Mouse (Mus musculus) forebrain, embryonic 13.5 days (tissue): Measurements from ENCODE around the gene Orai2. TPM values are rescaled to one million over a fixed set of nuclear protein-coding genes. Genes with fewer than 3 reads are reported as not detected.
A peak's percentile ranks its signal among the peaks of the same experiment; 100 is the strongest.
"Not testable (repeated sequence)": the region's sequence is repeated elsewhere in the genome, so short reads cannot be mapped to it uniquely, and the experiment has no call there.

Experiments used
- ATAC-seq: fragments of 200-750 bp; cut with Nextera tagmentation; 2 replicates; pipeline ENCODE4 v1.8.0; 2017
- H3K27ac ChIP-seq: fragments of 300-500 bp; sonication (generic); 2 replicates; pipeline ENCODE4 v1.5.1; 2015; ENCODE audit warnings: inconsistent platforms, mild to moderate bottlenecking, moderate library complexity
- H3K27me3 ChIP-seq: fragments of 300-500 bp; sonication (generic); 2 replicates; pipeline ENCODE4 v1.6.1; 2015; ENCODE audit warnings: mild to moderate bottlenecking, inconsistent platforms
- H3K36me3 ChIP-seq: fragments of 300-500 bp; sonication (generic); 2 replicates; pipeline ENCODE4 v1.6.1; 2015; ENCODE audit warnings: mild to moderate bottlenecking, inconsistent platforms; ENCODE audit not compliant: poor library complexity, severe bottlenecking
- H3K4me1 ChIP-seq: fragments of 300-500 bp; sonication (generic); 2 replicates; pipeline ENCODE4 v1.6.1; 2015; ENCODE audit warnings: inconsistent platforms
- H3K4me2 ChIP-seq: fragments of 300-500 bp; sonication (generic); 2 replicates; pipeline ENCODE4 v1.6.1; 2015; ENCODE audit warnings: inconsistent platforms, mild to moderate bottlenecking, moderate library complexity
- H3K4me3 ChIP-seq: fragments of 300-500 bp; sonication (generic); 2 replicates; pipeline ENCODE4 v1.5.1; 2015; ENCODE audit warnings: mild to moderate bottlenecking, inconsistent platforms
- H3K9ac ChIP-seq: fragments of 300-500 bp; sonication (generic); 2 replicates; pipeline ENCODE4 v1.6.1; 2015; ENCODE audit warnings: mild to moderate bottlenecking, inconsistent platforms
- H3K9me3 ChIP-seq: fragments of 300-500 bp; sonication (generic); replicated peaks from 2 replicates; pipeline ENCODE4 v1.6.1; 2016; ENCODE audit warnings: inconsistent platforms
- WGBS: fragments of 180-500 bp; shearing (Covaris S2); methylation state at CpG from one replicate; pipeline ENCODE4 v1.1.7; 2015; 5-methylcytosine and 5-hydroxymethylcytosine counted together
- polyA plus RNA-seq: library from polyadenylated mRNA; unstranded; fragments of >200 nt; fragmentation: Nextera tagmentation; extraction: Ambion mirVana; gene quantifications from 2 replicates; pipeline ENCODE4 v1.2.1, GENCODE M21; 2015

Orai2 gene
- 17.4 and 21.9 TPM in 2 replicates for polyA plus RNA-seq

GRCm38 (mm10) chr5:136170512-136171362 is at the start of gene Orai2:
TSS of gene Orai2 (minus strand) at chr5:136170713.
- H3K27me3 ChIP-seq = 0 out of 2 replicates have a peak, but pooled peaks cover 8% of the 10 kb centered on the region
- H3K4me1 ChIP-seq = peaks cover 28% of the 10 kb centered on the region
- peak; percentile 92 for ATAC-seq
- H3K4me2 ChIP-seq = peak within 1 kb of the TSS; percentile 86
- peak within 1 kb of the TSS; percentile 79 for H3K9ac ChIP-seq
- H3K36me3 ChIP-seq = peaks cover 12% of the 10 kb centered on the region; the same call in 1 of the 2 replicates
- H3K9me3 ChIP-seq = peaks cover 7% of the 10 kb centered on the region; the same call in 1 of the 2 replicates
- H3K27ac ChIP-seq = peak within 1 kb of the TSS; percentile 51
- H3K4me3 ChIP-seq = peak within 1 kb of the TSS; percentile 60
- 5% methylated on average over 49 of the region's 49 CpGs for WGBS

- WGBS = 87% methylated on average over 12 of the region's 12 CpGs
- no peak overlapping the region for H3K9ac ChIP-seq
- no peak overlapping the region for H3K27ac ChIP-seq
- peaks cover 56% of the 10 kb centered on the region for H3K36me3 ChIP-seq
- H3K4me3 ChIP-seq = no peak overlapping the region
- H3K27me3 ChIP-seq = no peaks in the 10 kb centered on the region
- H3K4me1 ChIP-seq = no peaks in the 10 kb centered on the region
- H3K4me2 ChIP-seq = no peak overlapping the region
- H3K9me3 ChIP-seq = 0 out of 2 replicates have a peak, but pooled peaks cover 3% of the 10 kb centered on the region
- no peak for ATAC-seq
Observed at GRCm38 (mm10) chr5:136218585-136218984, 48.1 kb upstream of the Orai2 start.

- 0 out of 2 replicates have a peak, but pooled peaks cover 3% of the 10 kb centered on the region for H3K9me3 ChIP-seq
- H3K4me1 ChIP-seq = no peaks in the 10 kb centered on the region
- no peak for ATAC-seq
- 82% methylated on average over 4 of the region's 4 CpGs for WGBS
- no peaks in the 10 kb centered on the region for H3K27me3 ChIP-seq
- H3K4me2 ChIP-seq = no peak overlapping the region
- H3K9ac ChIP-seq = no peak overlapping the region
- H3K4me3 ChIP-seq = no peak overlapping the region
- peaks cover 49% of the 10 kb centered on the region for H3K36me3 ChIP-seq
- no peak overlapping the region for H3K27ac ChIP-seq
Observed at GRCm38 (mm10) chr5:136217932-136218381, 47.4 kb upstream of the Orai2 start.

GRCm38 (mm10) chr5:136217004-136217665 is 46.6 kb upstream of the Orai2 start:
- Histone ChIP-seq H3K4me2 (no peak overlapping the region), H3K4me1 (no peaks in the 10 kb centered on the region), H3K4me3 (no peak overlapping the region), H3K9me3 (0 out of 2 replicates have a peak, but pooled peaks cover 3% of the 10 kb centered on the region), H3K27ac (no peak overlapping the region), H3K27me3 (no peaks in the 10 kb centered on the region), H3K9ac (no peak overlapping the region), H3K36me3 (peaks cover 42% of the 10 kb centered on the region)
- WGBS = 89% methylated on average over 18 of the region's 18 CpGs
- no peak for ATAC-seq

GRCm38 (mm10) chr5:136215958-136216357 is 45.4 kb upstream of the Orai2 start:
- Histone ChIP-seq H3K9ac (no peak overlapping the region), H3K27me3 (no peaks in the 10 kb centered on the region), H3K4me3 (no peak overlapping the region), H3K9me3 (0 out of 2 replicates have a peak, but pooled peaks cover 3% of the 10 kb centered on the region), H3K4me1 (no peaks in the 10 kb centered on the region), H3K36me3 (peaks cover 31% of the 10 kb centered on the region), H3K4me2 (no peak overlapping the region), H3K27ac (no peak overlapping the region)
- 53% methylated on average over 5 of the region's 5 CpGs for WGBS
- no peak for ATAC-seq

GRCm38 (mm10) chr5:136215211-136215610 is 44.7 kb upstream of the Orai2 start:
- Histone ChIP-seq H3K27ac (no peak overlapping the region), H3K4me1 (no peaks in the 10 kb centered on the region), H3K9ac (no peak overlapping the region), H3K4me2 (no peak overlapping the region), H3K9me3 (0 out of 2 replicates have a peak, but pooled peaks cover 3% of the 10 kb centered on the region), H3K4me3 (no peak overlapping the region), H3K27me3 (no peaks in the 10 kb centered on the region), H3K36me3 (peaks cover 23% of the 10 kb centered on the region)
- ATAC-seq = no peak
- WGBS = 88% methylated on average over 3 of the region's 3 CpGs

- H3K9me3 ChIP-seq = 0 out of 2 replicates have a peak, but pooled peaks cover 3% of the 10 kb centered on the region
- no peaks in the 10 kb centered on the region for H3K4me1 ChIP-seq
- 79% methylated on average over 5 of the region's 5 CpGs for WGBS
- H3K36me3 ChIP-seq = peaks cover 10% of the 10 kb centered on the region
- H3K9ac ChIP-seq = no peak overlapping the region
- H3K27ac ChIP-seq = no peak overlapping the region
- H3K4me2 ChIP-seq = no peak overlapping the region
- H3K27me3 ChIP-seq = no peaks in the 10 kb centered on the region
- no peak overlapping the region for H3K4me3 ChIP-seq
- ATAC-seq = no peak
Observed at GRCm38 (mm10) chr5:136213716-136214115, 43.2 kb upstream of the Orai2 start.

GRCm38 (mm10) chr5:136212716-136213115 is 42.2 kb upstream of the Orai2 start:
- H3K4me2 ChIP-seq = no peak overlapping the region
- no peak for ATAC-seq
- 0 out of 2 replicates have a peak, but pooled peaks cover 3% of the 10 kb centered on the region for H3K9me3 ChIP-seq
- 0 out of 2 replicates have a peak, but pooled peaks cover under 1% of the 10 kb centered on the region for H3K36me3 ChIP-seq
- no peak overlapping the region for H3K27ac ChIP-seq
- H3K9ac ChIP-seq = no peak overlapping the region
- 94% methylated on average over 11 of the region's 11 CpGs for WGBS
- no peaks in the 10 kb centered on the region for H3K4me1 ChIP-seq
- no peak overlapping the region for H3K4me3 ChIP-seq
- H3K27me3 ChIP-seq = no peaks in the 10 kb centered on the region

- H3K4me2 ChIP-seq, H3K9ac ChIP-seq, ATAC-seq, H3K36me3 ChIP-seq, H3K4me1 ChIP-seq, H3K27ac ChIP-seq, H3K9me3 ChIP-seq, H3K4me3 ChIP-seq, H3K27me3 ChIP-seq: not testable (repeated sequence)
- WGBS = 92% methylated on average over 14 of the region's 14 CpGs
Observed at GRCm38 (mm10) chr5:136211341-136212102, 41.0 kb upstream of the Orai2 start.

GRCm38 (mm10) chr5:136210549-136210948 is 40.0 kb upstream of the Orai2 start:
- no peak overlapping the region for H3K4me3 ChIP-seq
- H3K9me3 ChIP-seq = 0 out of 2 replicates have a peak, but pooled peaks cover 3% of the 10 kb centered on the region
- H3K4me2 ChIP-seq = no peak overlapping the region

GRCm38 (mm10) chr5:136201832-136202231 is 31.3 kb upstream of the Orai2 start:
- ATAC-seq = peak; percentile 52
- no peak overlapping the region for H3K4me3 ChIP-seq
- no peaks in the 10 kb centered on the region for H3K9me3 ChIP-seq
- H3K36me3 ChIP-seq = peaks cover 4% of the 10 kb centered on the region
- WGBS = 27% methylated on average over 7 of the region's 7 CpGs
- H3K4me1 ChIP-seq = peaks cover 15% of the 10 kb centered on the region
- H3K4me2 ChIP-seq = no peak overlapping the region
- no peak overlapping the region for H3K9ac ChIP-seq
- no peak overlapping the region; the same call in 1 of the 2 replicates for H3K27ac ChIP-seq
- H3K27me3 ChIP-seq = no peaks in the 10 kb centered on the region

More at GRCm38 (mm10) chr5:136210549-136210948, 40.0 kb upstream of the Orai2 start:
- no peak overlapping the region for H3K9ac ChIP-seq
- 70% methylated on average over 5 of the region's 5 CpGs for WGBS
- ATAC-seq = no peak
- H3K36me3 ChIP-seq = no peaks in the 10 kb centered on the region
- H3K27me3 ChIP-seq = no peaks in the 10 kb centered on the region
- no peak overlapping the region for H3K27ac ChIP-seq
- no peaks in the 10 kb centered on the region for H3K4me1 ChIP-seq
